Mouse (Mus musculus): ENCODE measurements at regions not wholly inside any gene's neighbourhood (a gene's known extent, or its start where the extent isn't known, plus 50 kb on each side); places are given as distances from the start of the nearest gene placed in this dataset.

DNA sequence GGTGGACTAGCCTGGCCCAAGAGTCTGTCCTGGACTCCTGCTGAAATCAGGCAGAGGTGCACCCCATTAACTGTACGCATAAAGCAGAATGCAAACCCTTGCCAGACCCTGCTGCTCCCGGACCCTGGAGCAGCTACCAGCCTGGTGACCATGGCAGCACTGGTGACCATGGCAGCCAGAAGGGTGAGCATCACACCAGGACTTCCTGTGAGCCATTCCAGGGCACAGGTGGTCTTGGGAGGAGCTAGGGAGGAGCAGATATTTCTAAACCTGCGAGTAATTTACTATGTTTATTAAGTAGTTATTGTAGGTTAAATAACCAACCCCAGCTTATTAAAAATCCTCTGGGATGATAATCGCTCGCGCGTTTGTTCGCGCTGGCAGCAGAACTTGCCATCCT is 113.8 kb downstream of the Plxna1 start:
- no peak for DNase-seq (ENCODE audit: low read depth in 2 of 2, low spot score in 2 of 2)

DNA sequence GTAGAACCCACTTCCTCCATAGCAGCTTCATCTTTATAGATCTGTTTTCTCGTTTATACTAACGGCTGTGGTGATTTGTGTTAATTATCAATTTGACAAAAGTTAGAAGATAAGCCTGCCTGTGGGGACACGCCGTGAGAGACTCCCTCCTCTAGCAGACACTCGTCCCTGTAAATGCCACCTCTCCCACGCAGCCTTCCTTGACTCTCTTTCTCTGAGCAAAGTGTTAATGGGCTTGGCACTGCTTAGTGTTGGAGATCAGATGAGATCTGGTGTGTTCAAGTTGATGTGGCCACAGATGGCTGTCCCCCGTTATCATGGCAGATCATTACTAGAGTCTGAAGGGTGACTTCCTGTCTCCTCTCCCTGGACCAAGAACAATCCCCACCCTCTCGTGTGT is 113.1 kb downstream of the Plxna1 start:
- no peak for DNase-seq (ENCODE audit: low read depth in 2 of 2, low spot score in 2 of 2)

DNA sequence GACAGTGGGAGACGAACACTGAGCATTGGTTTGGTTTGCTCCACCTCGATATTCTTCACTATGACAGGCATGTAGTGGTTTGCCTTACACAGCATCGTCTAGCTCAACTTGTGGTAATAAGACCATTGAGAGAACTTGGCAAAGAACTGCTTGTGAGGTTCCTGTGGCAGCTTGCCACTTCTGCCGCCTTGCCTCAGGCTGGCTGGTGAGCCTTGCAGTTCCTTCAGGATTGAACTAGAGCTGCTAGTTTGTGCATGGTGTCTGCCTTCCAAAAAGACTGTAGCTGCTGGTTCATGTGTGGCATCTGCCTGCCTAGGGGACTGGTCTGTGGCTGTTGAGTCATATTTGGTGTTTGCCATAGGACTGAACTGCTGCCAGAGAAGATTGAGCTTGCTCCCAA is 110.8 kb downstream of the Plxna1 start:
- no peak for DNase-seq (ENCODE audit: low read depth in 2 of 2, low spot score in 2 of 2)

DNA sequence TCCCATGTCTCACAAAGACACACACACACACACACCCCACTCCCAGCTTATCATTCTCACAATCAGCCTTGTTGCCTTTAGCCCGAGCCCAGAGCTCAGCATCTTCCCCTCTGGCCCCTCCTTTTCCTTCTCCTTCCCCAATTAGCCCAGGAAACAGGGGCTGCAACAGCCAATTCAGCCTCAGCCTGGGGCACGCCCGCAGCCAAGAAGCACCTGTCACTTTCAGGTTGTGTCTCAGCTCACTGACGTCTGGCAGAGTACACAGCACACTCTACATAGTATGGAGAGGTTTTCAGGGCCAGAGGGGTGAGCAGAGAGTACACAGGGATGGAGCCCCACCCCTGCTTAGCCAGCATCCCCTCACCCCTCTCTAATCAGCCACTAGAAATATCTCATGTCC is 106.4 kb downstream of the Plxna1 start:
- no peak for DNase-seq (ENCODE audit: low read depth in 2 of 2, low spot score in 2 of 2)

DNA sequence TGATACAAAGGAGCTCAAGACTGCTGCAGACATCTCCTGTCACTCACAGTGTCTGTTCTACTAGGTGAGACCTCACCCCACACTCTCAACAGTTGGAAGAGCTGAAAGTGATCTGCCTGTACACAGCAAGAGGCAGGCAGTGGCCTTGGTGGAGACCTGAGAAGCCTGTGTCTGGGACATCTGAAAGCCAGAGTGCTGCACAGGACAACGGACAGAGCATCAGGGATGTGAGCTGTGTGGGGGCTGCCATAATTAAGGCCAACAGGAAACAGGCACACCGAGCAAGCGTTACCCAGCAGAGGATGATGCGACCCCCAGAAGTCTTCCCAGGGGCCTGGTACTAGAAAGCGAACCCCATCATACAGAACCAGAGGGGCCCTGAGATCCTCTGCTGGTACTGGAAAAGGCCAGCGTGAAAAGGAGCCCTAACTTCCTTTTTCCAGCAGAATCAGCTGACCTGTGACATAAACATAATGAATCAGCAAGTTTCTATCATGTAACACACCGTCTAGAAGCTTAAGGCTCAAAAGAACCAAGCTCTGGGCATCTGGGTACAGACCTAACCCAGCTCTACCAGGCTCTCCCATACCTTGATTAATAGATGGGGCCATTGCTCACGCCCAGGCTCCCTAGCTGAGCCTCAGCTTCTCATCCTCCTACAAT is 105.7 kb downstream of the Plxna1 start:
- no peak for DNase-seq (ENCODE audit: low read depth in 2 of 2, low spot score in 2 of 2)

DNA sequence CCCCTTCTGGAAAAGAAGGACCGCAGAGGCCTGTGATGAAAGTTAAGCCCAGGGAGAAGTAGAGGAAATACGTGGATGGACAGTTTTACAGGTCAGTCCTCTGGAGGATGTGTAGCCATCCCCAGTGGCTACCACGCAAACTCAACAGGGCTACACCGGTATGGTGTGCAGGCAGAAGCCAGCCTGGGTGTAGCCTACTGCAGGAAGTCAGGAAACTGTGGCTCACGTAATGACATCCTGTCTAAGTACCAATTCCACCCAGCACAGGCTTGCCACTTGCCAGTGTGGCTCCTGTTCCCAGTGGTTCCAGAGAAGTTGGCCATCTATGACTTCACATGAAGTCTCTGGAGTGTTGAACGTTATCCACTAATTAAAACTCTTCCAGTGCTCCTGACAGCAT is 105.0 kb downstream of the Plxna1 start:
- DNase-seq (ENCODE audit: low read depth in 2 of 2, low spot score in 2 of 2), result no peak

DNA sequence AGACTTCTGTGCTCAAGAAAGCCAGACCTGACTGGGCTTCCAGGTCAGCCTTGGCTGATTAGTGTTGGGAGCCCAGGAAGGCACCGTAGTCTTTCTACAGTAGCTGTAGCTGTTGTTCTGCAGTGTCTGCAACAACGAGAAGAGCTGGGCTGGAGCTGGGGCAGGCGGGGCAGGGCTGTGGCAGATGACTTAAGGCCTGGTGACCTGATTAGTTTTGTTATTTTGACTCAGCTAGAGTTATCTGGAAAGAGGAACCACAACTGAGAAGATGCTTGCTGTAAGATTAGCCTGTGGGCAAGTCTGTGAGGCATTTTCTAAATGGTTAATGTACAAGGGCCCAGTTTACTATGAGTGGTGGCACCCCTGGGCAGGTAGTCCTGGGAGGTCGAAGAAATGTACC is 104.3 kb downstream of the Plxna1 start:
- no peak for DNase-seq (ENCODE audit: low read depth in 2 of 2, low spot score in 2 of 2)

DNA sequence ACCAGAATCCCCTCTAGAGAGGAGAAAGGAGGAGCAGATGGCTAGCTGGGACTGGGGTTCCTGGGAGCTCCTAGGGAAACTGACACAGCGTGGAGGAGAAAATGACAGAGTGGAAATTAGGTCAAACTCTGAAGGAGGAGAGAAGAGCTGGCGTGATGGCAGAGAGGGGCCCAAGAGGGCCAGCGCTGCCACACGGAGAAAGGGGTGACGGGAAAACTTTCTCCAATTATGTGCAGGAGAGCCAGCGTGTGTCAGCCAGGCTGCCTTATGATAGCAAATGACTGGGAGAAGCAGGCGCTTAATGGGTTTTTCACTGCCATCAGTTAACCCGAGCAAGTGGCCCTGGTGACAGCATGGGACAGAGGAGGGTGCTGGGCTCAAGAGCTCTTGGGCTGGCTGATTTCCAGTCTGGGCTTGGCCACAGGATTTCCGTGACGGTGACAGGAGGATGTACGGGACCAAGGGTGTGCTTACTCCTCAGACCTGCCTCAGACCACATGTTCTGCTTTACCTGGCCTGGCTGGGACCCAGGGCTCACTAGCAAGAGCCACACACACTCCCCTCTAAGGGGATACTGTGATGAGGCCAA is 102.9 kb downstream of the Plxna1 start:
- DNase-seq (ENCODE audit: low read depth in 2 of 2, low spot score in 2 of 2), result no peak

DNA sequence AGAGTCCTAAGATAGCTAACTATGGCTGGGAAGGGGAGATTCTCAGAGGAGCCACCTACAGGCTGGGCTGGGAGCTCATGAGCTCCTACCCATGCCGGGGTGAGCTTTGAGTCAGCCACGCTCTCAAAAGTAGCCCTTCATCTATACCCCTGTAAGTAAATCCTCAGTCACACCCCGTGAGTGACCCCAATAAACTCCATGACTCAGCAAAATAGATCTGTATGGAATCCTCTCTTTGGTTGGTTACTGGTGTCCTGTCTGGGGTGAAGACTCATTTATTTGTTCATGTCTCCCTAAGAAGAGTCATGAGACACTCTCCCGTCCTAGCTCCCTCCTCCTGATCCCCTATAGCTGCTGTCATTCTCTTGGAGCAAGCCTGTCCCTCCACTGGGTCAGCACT is 99.5 kb downstream of the Plxna1 start:
- no peak for DNase-seq (ENCODE audit: low read depth in 2 of 2, low spot score in 2 of 2)

DNA sequence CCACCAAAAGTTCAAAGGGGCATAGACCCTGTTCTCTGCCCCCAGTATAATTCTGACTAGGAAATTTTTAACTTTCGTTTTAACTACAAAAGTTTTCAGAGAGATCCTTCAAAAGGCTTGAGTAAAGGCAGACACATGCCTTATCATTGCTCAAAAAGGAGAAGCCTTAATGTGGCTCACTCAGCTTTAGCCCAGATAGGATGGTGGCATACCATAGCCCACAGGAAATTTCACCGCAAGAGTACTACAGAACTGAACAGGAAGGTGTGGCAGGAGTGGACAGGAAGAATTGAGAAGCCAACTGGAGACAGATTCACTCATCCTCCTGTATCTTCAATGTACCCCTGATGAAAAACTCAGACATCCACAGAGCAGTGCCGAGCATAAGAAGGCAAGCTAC is 97.1 kb downstream of the Plxna1 start:
- DNase-seq (ENCODE audit: low read depth in 2 of 2, low spot score in 2 of 2), result no peak
